Mouse (Mus musculus) bone marrow, adult 2 months (tissue): ENCODE data around the gene 4930455H04Rik. TPM values are rescaled to one million over a fixed set of nuclear protein-coding genes. Genes with fewer than 3 reads are reported as not detected.

Experiments used
- H3K27ac ChIP-seq: fragments of 200-500 bp; 2 replicates; pipeline ENCODE4 v1.5.1; 2012; ENCODE audit warnings: low read depth, mild to moderate bottlenecking, control low read depth, inconsistent platforms, low read length; ENCODE audit not compliant: control insufficient read depth, poor library complexity, insufficient read depth
- H3K4me1 ChIP-seq: fragments of 200-500 bp; 2 replicates; pipeline ENCODE4 v1.6.1; 2011; ENCODE audit warnings: low read length; ENCODE audit not compliant: control insufficient read depth, insufficient read depth
- H3K4me3 ChIP-seq: fragments of 200-500 bp; replicated peaks from 2 replicates; pipeline ENCODE3; 2011; ENCODE audit warnings: mild to moderate bottlenecking, low read depth, low read length, control low read depth; ENCODE audit not compliant: control insufficient read depth
- CTCF ChIP-seq: fragments of 200-500 bp; IDR thresholded peaks from 2 replicates; pipeline ENCODE4 v1.5.1; 2011; ENCODE audit warnings: low read length, control low read depth; ENCODE audit not compliant: control insufficient read depth, insufficient read depth
- POLR2A ChIP-seq: fragments of 200-500 bp; IDR thresholded peaks from 2 replicates; pipeline ENCODE4 v1.6.1; 2011; ENCODE audit warnings: low read depth, mild to moderate bottlenecking, control low read depth, low read length, borderline replicate concordance; ENCODE audit not compliant: control insufficient read depth
- whole genome bisulfite sequencing: fragments of 180-500 bp; shearing (Covaris S2); methylation state at CpG from one replicate; pipeline ENCODE4 v1.1.7; 2018; 5-methylcytosine and 5-hydroxymethylcytosine counted together
- polyA plus RNA-seq: library from polyadenylated mRNA; stranded (reverse); fragments of >200 nt; gene quantifications from 2 replicates; pipeline ENCODE4 v1.2.4, GENCODE M21; 2011; ENCODE audit warnings: low replicate concordance; ENCODE audit not compliant: missing spikeins, insufficient read depth, insufficient read length

Gene 4930455H04Rik
- polyA plus RNA-seq, 1 experiment, result not detected

GRCm38 (mm10) chr3:117001686-117002485 is 33.8 kb downstream of the 4930455H04Rik start:
- 60% methylated on average over 9 of the region's 9 CpGs for WGBS

GRCm38 (mm10) chr3:117003379-117003778 is 35.3 kb downstream of the 4930455H04Rik start:
- Histone ChIP-seq H3K4me1 (no peaks in the 10 kb centered on the region), H3K4me3 (no peak overlapping the region), H3K27ac (no peak overlapping the region)
- WGBS, result 73% methylated on average over 6 of the region's 6 CpGs
- TF ChIP-seq CTCF (no peak), POLR2A (no peak)

More at GRCm38 (mm10) chr3:117001686-117002485, 33.8 kb downstream of the 4930455H04Rik start:
- no peak overlapping the region for H3K27ac ChIP-seq
- no peak for TF ChIP-seq CTCF
- no peak for TF ChIP-seq POLR2A
- no peaks in the 10 kb centered on the region for H3K4me1 ChIP-seq
- no peak overlapping the region for H3K4me3 ChIP-seq

- TF ChIP-seq CTCF (no peak), POLR2A (no peak)
- no peak overlapping the region for H3K27ac ChIP-seq
- H3K4me3 ChIP-seq, result no peak overlapping the region
- no peaks in the 10 kb centered on the region for H3K4me1 ChIP-seq
- 80% methylated on average over 3 of the region's 3 CpGs for WGBS
Measured at GRCm38 (mm10) chr3:117006636-117007035, 38.6 kb downstream of the 4930455H04Rik start.

GRCm38 (mm10) chr3:117007340-117007739 is 39.3 kb downstream of the 4930455H04Rik start:
- WGBS, result 85% methylated on average over 6 of the region's 6 CpGs
- no peaks in the 10 kb centered on the region for H3K4me1 ChIP-seq
- no peak for TF ChIP-seq CTCF
- TF ChIP-seq POLR2A, result no peak
- H3K4me3 ChIP-seq, result no peak overlapping the region
- no peak overlapping the region for H3K27ac ChIP-seq

GRCm38 (mm10) chr3:117010182-117010581 is 42.1 kb downstream of the 4930455H04Rik start:
- no peak for TF ChIP-seq CTCF
- no peak for TF ChIP-seq POLR2A
- WGBS, result 68% methylated on average over 6 of the region's 6 CpGs
- no peak overlapping the region for H3K4me3 ChIP-seq

GRCm38 (mm10) chr3:117020319-117020718 is 52.3 kb downstream of the 4930455H04Rik start:
- no peak overlapping the region for H3K27ac ChIP-seq
- no peaks in the 10 kb centered on the region for H3K4me1 ChIP-seq
- no peak overlapping the region for H3K4me3 ChIP-seq
- 91% methylated on average over 3 of the region's 3 CpGs for WGBS
- TF ChIP-seq POLR2A, result no peak
- no peak for TF ChIP-seq CTCF

More at GRCm38 (mm10) chr3:117010182-117010581, 42.1 kb downstream of the 4930455H04Rik start:
- Histone ChIP-seq H3K4me1 (no peaks in the 10 kb centered on the region), H3K27ac (no peak overlapping the region)

- WGBS, result 73% methylated on average over 7 of the region's 7 CpGs
- no peak overlapping the region for H3K4me3 ChIP-seq
- no peak overlapping the region for H3K27ac ChIP-seq
- H3K4me1 ChIP-seq, result no peaks in the 10 kb centered on the region
- TF ChIP-seq POLR2A (no peak), CTCF (no peak)
Measured at GRCm38 (mm10) chr3:117021907-117022306, 53.8 kb downstream of the 4930455H04Rik start.

GRCm38 (mm10) chr3:117024111-117024510 is 56.0 kb downstream of the 4930455H04Rik start:
- Histone ChIP-seq H3K4me1 (no peaks in the 10 kb centered on the region), H3K4me3 (no peak overlapping the region), H3K27ac (no peak overlapping the region)
- 66% methylated on average over 1 of the region's 1 CpGs for WGBS
- no peak for TF ChIP-seq POLR2A
- no peak for TF ChIP-seq CTCF
